Mouse (Mus musculus): ENCODE measurements around the gene Bsdc1. TPM values are rescaled to one million over a fixed set of nuclear protein-coding genes. Genes with fewer than 3 reads are reported as not detected.

Bsdc1 gene
- total and polyA plus RNA-seq, 2 experiments = 14.5 to 22.1 TPM

- 96% methylated on average over 3 of the region's 3 CpGs for WGBS
- TF ChIP-seq POLR2A (IDR thresholded peaks at IDR 0.05; ENCODE audit: extremely low read depth, insufficient read depth, low read length) (no peak), CTCF (IDR thresholded peaks at IDR 0.05; ENCODE audit: low read depth, low read length) (no peak)
- Histone ChIP-seq H3K9ac (ENCODE audit: low read depth, low read length) (no peak overlapping the region), H3K79me2 (ENCODE audit: control insufficient read depth, insufficient read depth, low read length) (no peaks in the 10 kb centered on the region), H3K27me3 (ENCODE audit: control insufficient read depth, insufficient read depth, low read length) (no peaks in the 10 kb centered on the region), H3K36me3 (ENCODE audit: control insufficient read depth, insufficient read depth, low read length) (no peaks in the 10 kb centered on the region), H3K4me3 (ENCODE audit: insufficient read depth, low read depth, low read length) (no peak overlapping the region), H3K4me1 (ENCODE audit: control insufficient read depth, insufficient read depth, low read length) (no peaks in the 10 kb centered on the region; the same call in 1 of the 2 replicates), H3K27ac (replicated peaks; ENCODE audit: insufficient read depth, low read depth, low read length) (no peak overlapping the region)
- no peak for DNase-seq (ENCODE audit: extremely low read depth, low read depth, low spot score)
These were observed 44.1 kb downstream of the Bsdc1 start for GRCm38 (mm10) chr4:129505511-129505910.

- H3K27me3 ChIP-seq (ENCODE audit: control insufficient read depth, insufficient read depth, low read length) = no peaks in the 10 kb centered on the region
- H3K4me3 ChIP-seq (ENCODE audit: insufficient read depth, low read depth, low read length) = no peak overlapping the region
- H3K36me3 ChIP-seq (ENCODE audit: control insufficient read depth, insufficient read depth, low read length) = no peaks in the 10 kb centered on the region
- DNase-seq (ENCODE audit: extremely low read depth, low read depth, low spot score) = no peak
- H3K27ac ChIP-seq (replicated peaks; ENCODE audit: insufficient read depth, low read depth, low read length) = no peak overlapping the region
- TF ChIP-seq CTCF (IDR thresholded peaks at IDR 0.05; ENCODE audit: low read depth, low read length) (no peak), POLR2A (IDR thresholded peaks at IDR 0.05; ENCODE audit: extremely low read depth, insufficient read depth, low read length) (no peak)
- no peak overlapping the region for H3K9ac ChIP-seq (ENCODE audit: low read depth, low read length)
- no peaks in the 10 kb centered on the region for H3K79me2 ChIP-seq (ENCODE audit: control insufficient read depth, insufficient read depth, low read length)
- no peaks in the 10 kb centered on the region for H3K4me1 ChIP-seq (ENCODE audit: control insufficient read depth, insufficient read depth, low read length)
- WGBS = 57% methylated on average over 9 of the region's 10 CpGs
These were observed 46.3 kb downstream of the Bsdc1 start for GRCm38 (mm10) chr4:129507434-129508236.

- Histone ChIP-seq H3K4me3 (ENCODE audit: insufficient read depth, low read depth, low read length) (no peak overlapping the region), H3K79me2 (ENCODE audit: control insufficient read depth, insufficient read depth, low read length) (no peaks in the 10 kb centered on the region), H3K9ac (ENCODE audit: low read depth, low read length) (no peak overlapping the region), H3K36me3 (ENCODE audit: control insufficient read depth, insufficient read depth, low read length) (no peaks in the 10 kb centered on the region), H3K27ac (replicated peaks; ENCODE audit: insufficient read depth, low read depth, low read length) (no peak overlapping the region), H3K27me3 (ENCODE audit: control insufficient read depth, insufficient read depth, low read length) (no peaks in the 10 kb centered on the region), H3K4me1 (ENCODE audit: control insufficient read depth, insufficient read depth, low read length) (no peaks in the 10 kb centered on the region)
- no peak for DNase-seq (ENCODE audit: extremely low read depth, low read depth, low spot score)
- TF ChIP-seq POLR2A (IDR thresholded peaks at IDR 0.05; ENCODE audit: extremely low read depth, insufficient read depth, low read length) (no peak), CTCF (IDR thresholded peaks at IDR 0.05; ENCODE audit: low read depth, low read length) (no peak)
- 51% methylated on average over 3 of the region's 3 CpGs for WGBS
These were observed 46.8 kb downstream of the Bsdc1 start for GRCm38 (mm10) chr4:129508237-129508515.

- WGBS = 80% methylated on average over 15 of the region's 15 CpGs
- no peak overlapping the region for H3K9ac ChIP-seq (ENCODE audit: low read depth, low read length)
- no peaks in the 10 kb centered on the region for H3K79me2 ChIP-seq (ENCODE audit: control insufficient read depth, insufficient read depth, low read length)
- H3K4me3 ChIP-seq (ENCODE audit: insufficient read depth, low read depth, low read length) = no peak overlapping the region
- no peaks in the 10 kb centered on the region for H3K4me1 ChIP-seq (ENCODE audit: control insufficient read depth, insufficient read depth, low read length)
- H3K27me3 ChIP-seq (ENCODE audit: control insufficient read depth, insufficient read depth, low read length) = peaks cover 4% of the 10 kb centered on the region; the same call in 1 of the 2 replicates
- H3K27ac ChIP-seq (replicated peaks; ENCODE audit: insufficient read depth, low read depth, low read length) = no peak overlapping the region
- no peak for DNase-seq (ENCODE audit: extremely low read depth, low read depth, low spot score)
- TF ChIP-seq POLR2A (IDR thresholded peaks at IDR 0.05; ENCODE audit: extremely low read depth, insufficient read depth, low read length) (no peak), CTCF (IDR thresholded peaks at IDR 0.05; ENCODE audit: low read depth, low read length) (no peak)
- no peaks in the 10 kb centered on the region for H3K36me3 ChIP-seq (ENCODE audit: control insufficient read depth, insufficient read depth, low read length)
These were observed 47.6 kb downstream of the Bsdc1 start for GRCm38 (mm10) chr4:129508834-129509600.

GRCm38 (mm10) chr4:129509650-129510049 is 48.3 kb downstream of the Bsdc1 start:
- no peak overlapping the region for H3K9ac ChIP-seq (ENCODE audit: low read depth, low read length)
- no peak overlapping the region for H3K4me3 ChIP-seq (ENCODE audit: insufficient read depth, low read depth, low read length)
- TF ChIP-seq CTCF (IDR thresholded peaks at IDR 0.05; ENCODE audit: low read depth, low read length) (no peak), POLR2A (IDR thresholded peaks at IDR 0.05; ENCODE audit: extremely low read depth, insufficient read depth, low read length) (no peak)
- 90% methylated on average over 3 of the region's 3 CpGs for WGBS
- DNase-seq (ENCODE audit: extremely low read depth, low read depth, low spot score) = no peak
- H3K36me3 ChIP-seq (ENCODE audit: control insufficient read depth, insufficient read depth, low read length) = no peaks in the 10 kb centered on the region
- no peak overlapping the region for H3K27ac ChIP-seq (replicated peaks; ENCODE audit: insufficient read depth, low read depth, low read length)
- H3K27me3 ChIP-seq (ENCODE audit: control insufficient read depth, insufficient read depth, low read length) = peaks cover 8% of the 10 kb centered on the region; the same call in 1 of the 2 replicates
- no peaks in the 10 kb centered on the region for H3K79me2 ChIP-seq (ENCODE audit: control insufficient read depth, insufficient read depth, low read length)
- H3K4me1 ChIP-seq (ENCODE audit: control insufficient read depth, insufficient read depth, low read length) = no peaks in the 10 kb centered on the region
